Mouse (Mus musculus) MEL (cell line): ENCODE results near the gene Irx5.

Source experiments
- BHLHE40 ChIP-seq: IDR thresholded peaks from 2 replicates; pipeline ENCODE4 v1.6.1; 2012; ENCODE audit warnings: low read depth, mild to moderate bottlenecking, inconsistent platforms, low read length, improper control_type of control experiment, borderline replicate concordance
- CTCF ChIP-seq, 3 experiments: IDR thresholded peaks in 2 of 3; conservative IDR thresholded peaks in 1 of 3; 2 replicates each; pipeline ENCODE4 v1.5.1; 2011 to 2012; ENCODE audit warnings: low read length in 3 of 3, low read depth in 2 of 3, mild to moderate bottlenecking in 2 of 3, improper control_type of control experiment in 1 of 3, inconsistent platforms in 1 of 3, mixed read lengths in 1 of 3, moderate library complexity in 1 of 3; ENCODE audit not compliant: control insufficient read depth in 1 of 3, insufficient read depth in 1 of 3, poor library complexity in 1 of 3, severe bottlenecking in 1 of 3
- ELF1 ChIP-seq: IDR thresholded peaks from 2 replicates; pipeline ENCODE4 v1.6.1; 2014; ENCODE audit warnings: low read depth, mild to moderate bottlenecking, inconsistent platforms, low read length, improper control_type of control experiment, moderate library complexity
- JUND ChIP-seq: IDR thresholded peaks from 2 replicates; pipeline ENCODE4 v1.6.1; 2011; ENCODE audit warnings: low read depth, mild to moderate bottlenecking, improper control_type of control experiment, low read length
- MAX ChIP-seq: IDR thresholded peaks from 2 replicates; pipeline ENCODE4 v1.6.1; 2011; ENCODE audit warnings: low read length, improper control_type of control experiment
- MAZ ChIP-seq: IDR thresholded peaks from 2 replicates; pipeline ENCODE4 v1.6.1; 2012; ENCODE audit warnings: low read depth, mild to moderate bottlenecking, inconsistent platforms, low read length, improper control_type of control experiment
- POLR2A ChIP-seq, 2 experiments: IDR thresholded peaks; 2 replicates each; pipeline ENCODE4 v1.6.1; 2011 to 2012; ENCODE audit warnings: low read length in 2 of 2, mild to moderate bottlenecking in 2 of 2, control low read depth in 1 of 2, improper control_type of control experiment in 1 of 2, low read depth in 1 of 2, moderate library complexity in 1 of 2; ENCODE audit not compliant: control insufficient read depth in 1 of 2, insufficient read depth in 1 of 2, poor library complexity in 1 of 2
- TBP ChIP-seq: IDR thresholded peaks from 2 replicates; pipeline ENCODE4 v1.8.0; 2011; ENCODE audit warnings: low read depth, low read length, improper control_type of control experiment
- TCF12 ChIP-seq: IDR thresholded peaks from 2 replicates; pipeline ENCODE4 v1.6.1; 2014; ENCODE audit warnings: low read depth, mild to moderate bottlenecking, inconsistent platforms, low read length, improper control_type of control experiment, moderate library complexity
- ZNF384 ChIP-seq: IDR thresholded peaks from 2 replicates; pipeline ENCODE4 v1.6.1; 2012; ENCODE audit warnings: low read depth, mild to moderate bottlenecking, inconsistent platforms, low read length, improper control_type of control experiment

DNA sequence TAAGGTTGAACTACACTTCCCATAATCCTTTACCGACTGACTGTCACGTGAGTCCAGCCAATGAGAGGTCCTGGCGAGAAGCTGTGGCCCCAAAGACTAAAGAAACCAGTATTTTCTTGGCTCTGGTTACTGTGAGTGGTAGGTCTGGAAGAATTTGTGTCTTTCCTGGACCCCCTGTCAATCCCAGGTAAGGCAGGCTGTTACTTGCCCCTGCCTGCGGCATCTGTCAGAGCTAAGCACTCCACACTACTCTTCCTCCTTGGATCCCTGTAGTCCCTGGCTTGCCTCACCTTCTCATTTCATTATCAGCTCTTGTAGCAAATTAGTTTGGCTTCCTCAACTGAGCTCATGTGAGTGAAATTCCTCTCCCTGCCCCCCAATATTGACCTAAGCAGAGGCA, 30.5 kb downstream of the Irx5 start:
- TF ChIP-seq BHLHE40, result no peak
- no peak for TF ChIP-seq TBP
- TF ChIP-seq ZNF384, result no peak
- TF ChIP-seq JUND, result no peak
- TF ChIP-seq POLR2A (IDR thresholded peaks at IDR 0.05; ENCODE audit: control insufficient read depth in 1 of 2, insufficient read depth in 1 of 2, low read depth in 1 of 2, low read length in 2 of 2, poor library complexity in 1 of 2), result no peak
- TF ChIP-seq CTCF (IDR thresholded peaks at IDR 0.05 in 2 of 3, conservative IDR thresholded peaks at IDR 0.05 in 1 of 3; ENCODE audit: control insufficient read depth in 1 of 3, insufficient read depth in 1 of 3, low read depth in 2 of 3, low read length in 3 of 3, poor library complexity in 1 of 3, severe bottlenecking in 1 of 3), result no peak
- no peak for TF ChIP-seq MAX
- TF ChIP-seq ELF1, result no peak
- no peak for TF ChIP-seq MAZ
- no peak for TF ChIP-seq TCF12
